ENCODE assay signal across 18 mouse cellular contexts in genomic region chr4:26965831-26966230, GRCm38 (mm10).
DNase-seq lines count a peak whose midpoint lies in the region; ATAC-seq and TF ChIP-seq lines count a peak whose summit lies in the region.
"Had no signal": no experiment of that assay in that cellular context is flagged by ENCODE, and none has a peak within 500 bp of the region (broad histone marks: within the 10 kb centered on the region; RNA-seq: fewer than 3 reads in every experiment).

No protein-coding gene starts in this region.

- ATAC-seq in forebrain, postnatal 0 days = peak; percentile 68
- no peak for ATAC-seq in forebrain, embryonic 11.5 days (replicated peaks; ENCODE audit: low FRiP score)
- no peak for ATAC-seq in hindbrain, embryonic 13.5 days (ENCODE audit: low FRiP score)
- ATAC-seq: intestine, embryonic 15.5 days; liver, embryonic 12.5 days had no signal

- H3K9ac ChIP-seq in forebrain, postnatal 0 days = no peak overlapping the region
- no peak overlapping the region for H3K9ac ChIP-seq in forebrain, embryonic 11.5 days (ENCODE audit: low read length)
- no peak overlapping the region for H3K9ac ChIP-seq in hindbrain, embryonic 13.5 days
- H3K9ac ChIP-seq: hindbrain, embryonic 12.5 days; intestine, embryonic 15.5 days; kidney, embryonic 15.5 days; liver, embryonic 12.5 days; lung, embryonic 14.5 days; midbrain, embryonic 12.5 days had no signal

- no peak overlapping the region for H3K4me2 ChIP-seq in forebrain, postnatal 0 days (ENCODE audit: low read depth)
- no peak overlapping the region for H3K4me2 ChIP-seq in forebrain, embryonic 11.5 days (ENCODE audit: low read depth, low read length, severe bottlenecking)
- H3K4me2 ChIP-seq in hindbrain, embryonic 13.5 days = no peak overlapping the region
- H3K4me2 ChIP-seq: hindbrain, embryonic 12.5 days; intestine, embryonic 15.5 days; kidney, embryonic 15.5 days; liver, embryonic 12.5 days; lung, embryonic 14.5 days; midbrain, embryonic 12.5 days had no signal

- TF ChIP-seq CTCF in forebrain, postnatal 0 days (IDR thresholded peaks at IDR 0.05; ENCODE audit: low read depth) = no peak
- no peak for TF ChIP-seq CTCF in thymus, adult 2 months (IDR thresholded peaks at IDR 0.05; ENCODE audit: borderline replicate concordance, control insufficient read depth, extremely low read depth, insufficient read depth, low read length, poor library complexity)

- H3K27me3 ChIP-seq in forebrain, postnatal 0 days (ENCODE audit: insufficient read depth, low read length) = no peaks in the 10 kb centered on the region
- no peaks in the 10 kb centered on the region for H3K27me3 ChIP-seq in forebrain, embryonic 11.5 days (ENCODE audit: control insufficient read depth, insufficient read depth, low read length)
- no peaks in the 10 kb centered on the region for H3K27me3 ChIP-seq in thymus, adult 2 months (ENCODE audit: control insufficient read depth, insufficient read depth, low read length)
- H3K27me3 ChIP-seq in hindbrain, embryonic 13.5 days = no peaks in the 10 kb centered on the region
- H3K27me3 ChIP-seq: hindbrain, embryonic 12.5 days; intestine, embryonic 15.5 days; kidney, embryonic 15.5 days; liver, embryonic 12.5 days; midbrain, embryonic 12.5 days had no signal

- H3K27ac ChIP-seq in forebrain, postnatal 0 days (ENCODE audit: low read depth, low read length) = no peak overlapping the region
- no peak overlapping the region for H3K27ac ChIP-seq in forebrain, embryonic 11.5 days (ENCODE audit: low read depth, low read length)
- no peak overlapping the region for H3K27ac ChIP-seq in thymus, adult 2 months (ENCODE audit: control insufficient read depth, insufficient read depth, low read length)
- H3K27ac ChIP-seq in hindbrain, embryonic 13.5 days = no peak overlapping the region
- H3K27ac ChIP-seq: hindbrain, embryonic 12.5 days; intestine, embryonic 15.5 days; kidney, embryonic 15.5 days; layer of hippocampus, adult 2 months; liver, embryonic 12.5 days; macrophage; midbrain, embryonic 12.5 days had no signal

- no peaks in the 10 kb centered on the region for H3K9me3 ChIP-seq in forebrain, postnatal 0 days (ENCODE audit: low read length)
- H3K9me3 ChIP-seq in forebrain, embryonic 11.5 days (ENCODE audit: control insufficient read depth, low read length) = no peaks in the 10 kb centered on the region
- no peaks in the 10 kb centered on the region for H3K9me3 ChIP-seq in hindbrain, embryonic 13.5 days
- H3K9me3 ChIP-seq: hindbrain, embryonic 12.5 days; intestine, embryonic 15.5 days; kidney, embryonic 15.5 days; liver, embryonic 12.5 days; midbrain, embryonic 12.5 days had no signal

- WGBS in forebrain, postnatal 0 days = 53% methylated on average over 2 of the region's 2 CpGs
- WGBS in forebrain, embryonic 11.5 days = 80% methylated on average over 2 of the region's 2 CpGs
- 88% methylated on average over 2 of the region's 2 CpGs for WGBS in thymus, adult 2 months
- WGBS in hindbrain, embryonic 13.5 days = 85% methylated on average over 2 of the region's 2 CpGs

- TF ChIP-seq POLR2A in thymus, adult 2 months (IDR thresholded peaks at IDR 0.05; ENCODE audit: control insufficient read depth, extremely low read depth, insufficient read depth, low read length, poor library complexity) = no peak

- no peak overlapping the region for H3K4me3 ChIP-seq in forebrain, postnatal 0 days (ENCODE audit: low read depth, low read length)
- H3K4me3 ChIP-seq in forebrain, embryonic 11.5 days (ENCODE audit: low read depth, low read length) = no peak overlapping the region
- no peak overlapping the region for H3K4me3 ChIP-seq in thymus, adult 2 months (ENCODE audit: control insufficient read depth, insufficient read depth, low read length)
- H3K4me3 ChIP-seq in hindbrain, embryonic 13.5 days = no peak overlapping the region
- H3K4me3 ChIP-seq: hindbrain, embryonic 12.5 days; intestine, embryonic 15.5 days; kidney, embryonic 15.5 days; layer of hippocampus, adult 2 months; liver, embryonic 12.5 days; midbrain, embryonic 12.5 days had no signal

- H3K36me3 ChIP-seq in forebrain, postnatal 0 days (ENCODE audit: insufficient read depth) = no peaks in the 10 kb centered on the region
- no peaks in the 10 kb centered on the region for H3K36me3 ChIP-seq in forebrain, embryonic 11.5 days (ENCODE audit: control insufficient read depth, insufficient read depth, low read length)
- no peaks in the 10 kb centered on the region for H3K36me3 ChIP-seq in thymus, adult 2 months (ENCODE audit: control insufficient read depth, insufficient read depth, low read length)
- no peaks in the 10 kb centered on the region for H3K36me3 ChIP-seq in hindbrain, embryonic 13.5 days
- H3K36me3 ChIP-seq: hindbrain, embryonic 12.5 days; intestine, embryonic 15.5 days; kidney, embryonic 15.5 days; liver, embryonic 12.5 days; midbrain, embryonic 12.5 days had no signal

- DNase-seq in forebrain, postnatal 0 days = peak; percentile 66
- DNase-seq in forebrain, embryonic 11.5 days (ENCODE audit: low spot score) = no peak
- peak; percentile 71 for DNase-seq in brain, adult 2 months (ENCODE audit: low read depth, low spot score)
- DNase-seq in cerebellum, adult 18-20 months = peak; percentile 49 to 52
- DNase-seq in cerebellum, postnatal 36 days = peak; percentile 64 to 72
- DNase-seq in thymus, adult 2 months = no peak
- DNase-seq in lung, postnatal 14 days = no peak
- DNase-seq: adrenal gland, adult 8-10 months; gastrocnemius, postnatal 25 days; lung, embryonic 14.5 days had no signal

- no peaks in the 10 kb centered on the region for H3K4me1 ChIP-seq in forebrain, postnatal 0 days (ENCODE audit: insufficient read depth)
- H3K4me1 ChIP-seq in forebrain, embryonic 11.5 days (replicated peaks; ENCODE audit: control insufficient read depth, insufficient read depth, low read length) = no peaks in the 10 kb centered on the region
- no peaks in the 10 kb centered on the region for H3K4me1 ChIP-seq in thymus, adult 2 months (replicated peaks; ENCODE audit: control insufficient read depth, insufficient read depth, low read length)
- H3K4me1 ChIP-seq in hindbrain, embryonic 13.5 days (replicated peaks) = no peaks in the 10 kb centered on the region
- H3K4me1 ChIP-seq: hindbrain, embryonic 12.5 days; intestine, embryonic 15.5 days; kidney, embryonic 15.5 days; liver, embryonic 12.5 days; midbrain, embryonic 12.5 days had no signal

Comparison
In these comparisons a context has a peak if more than half of its experiments do, and no peak if none do; other contexts are left out.
1. DNase-seq: peak in forebrain, postnatal 0 days (single experiment), brain, adult 2 months (single experiment), cerebellum, adult 18-20 months (2 of 2) and cerebellum, postnatal 36 days (2 of 2); none in forebrain, embryonic 11.5 days (single experiment), thymus, adult 2 months (single experiment) and lung, postnatal 14 days (single experiment).